Mouse (Mus musculus): ENCODE measurements around the gene Mafb.

GRCm38 (mm10) chr2:160361442-160362121 is 5.3 kb downstream of the Mafb start:
- TF ChIP-seq CTCF (IDR thresholded peaks at IDR 0.05; ENCODE audit: low read depth, low read length): no peak
- TF ChIP-seq POLR2A (IDR thresholded peaks at IDR 0.05; ENCODE audit: insufficient read depth, low read length): no peak
- TF ChIP-seq EP300 (IDR thresholded peaks at IDR 0.05; ENCODE audit: insufficient read depth, low read depth, low read length): no peak
